14 mouse cellular contexts compared by ENCODE assay signal in the genomic region with DNA sequence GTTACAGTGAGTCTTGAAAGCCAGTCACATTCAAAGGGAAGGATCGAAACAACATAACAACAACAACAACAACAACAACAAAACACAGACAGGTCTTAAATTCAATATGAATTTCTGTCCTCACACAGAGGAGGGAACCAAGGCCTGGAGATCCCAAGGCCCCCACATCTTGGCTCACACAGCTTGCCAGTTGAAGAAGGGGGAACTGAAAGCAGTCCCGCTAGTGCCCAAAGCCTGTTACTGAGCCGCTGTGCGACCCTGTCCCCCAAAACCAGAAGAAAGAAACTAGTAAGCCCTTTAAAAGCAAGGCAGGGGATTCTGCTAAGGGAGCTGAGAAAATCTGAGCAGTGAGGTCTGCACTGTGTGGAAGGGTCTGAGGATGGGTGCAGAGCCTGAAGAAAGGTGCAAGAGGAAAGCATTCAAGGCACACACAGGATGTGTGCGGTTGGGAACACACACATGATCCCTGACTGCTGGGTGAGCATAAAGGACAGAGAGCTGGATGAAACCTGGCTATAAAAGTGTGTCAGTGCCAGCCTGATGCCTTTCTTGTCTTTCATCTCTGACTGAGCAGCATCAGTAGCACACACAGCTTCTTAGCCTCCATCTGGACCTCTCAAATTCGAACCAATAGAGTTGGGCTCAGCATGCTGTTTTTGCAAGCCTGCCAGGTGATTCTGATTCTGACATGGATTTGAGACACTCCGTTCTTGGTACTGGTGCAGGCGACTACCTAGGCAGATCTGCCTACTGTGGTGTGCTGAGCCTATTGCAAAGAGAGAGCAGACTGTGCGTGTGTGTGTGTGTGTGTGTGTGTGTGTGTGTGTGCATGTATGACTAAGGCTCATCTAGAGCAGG. TPM values are rescaled to one million over a fixed set of nuclear protein-coding genes. Genes with fewer than 3 reads are reported as not detected.
A peak's percentile ranks its signal among the peaks of the same experiment; 100 is the strongest.
DNase-seq lines count a peak whose midpoint lies in the region; ATAC-seq and TF ChIP-seq lines count a peak whose summit lies in the region.
"Had no signal": no experiment of that assay in that cellular context is flagged by ENCODE, and none has a peak within 500 bp of the region (broad histone marks: within the 10 kb centered on the region; RNA-seq: fewer than 3 reads in every experiment).

No protein-coding gene starts in this region.

- H3K4me3 ChIP-seq in hindbrain, embryonic 10.5 days = no peak overlapping the region
- H3K4me3 ChIP-seq in hindbrain, embryonic 13.5 days = no peak overlapping the region
- H3K4me3 ChIP-seq: hindbrain, embryonic 15.5 days; stomach, embryonic 15.5 days had no signal

- no peaks in the 10 kb centered on the region for H3K9me3 ChIP-seq in hindbrain, embryonic 10.5 days
- H3K9me3 ChIP-seq in hindbrain, embryonic 13.5 days = no peaks in the 10 kb centered on the region
- H3K9me3 ChIP-seq: hindbrain, embryonic 15.5 days; stomach, embryonic 15.5 days had no signal

- no peaks in the 10 kb centered on the region for H3K36me3 ChIP-seq in hindbrain, embryonic 10.5 days
- no peaks in the 10 kb centered on the region for H3K36me3 ChIP-seq in hindbrain, embryonic 13.5 days
- H3K36me3 ChIP-seq: hindbrain, embryonic 15.5 days; stomach, embryonic 15.5 days had no signal

- ATAC-seq in hindbrain, embryonic 13.5 days (ENCODE audit: low FRiP score) = no peak
- ATAC-seq: CD4-positive, CD25-positive, alpha-beta regulatory T cell, adult 4 months had no signal

- 86% methylated on average over 9 of the region's 9 CpGs for WGBS in hindbrain, embryonic 10.5 days
- WGBS in hindbrain, embryonic 13.5 days = 90% methylated on average over 9 of the region's 9 CpGs

- no peak overlapping the region for H3K9ac ChIP-seq in hindbrain, embryonic 13.5 days
- H3K9ac ChIP-seq: hindbrain, embryonic 15.5 days; liver, embryonic 14.5 days; stomach, embryonic 15.5 days had no signal

- TF ChIP-seq CTCF in brain, embryonic 14.5 days (IDR thresholded peaks at IDR 0.05; ENCODE audit: borderline replicate concordance, extremely low read depth, insufficient read depth, insufficient read length) = no peak

- DNase-seq in hindbrain, embryonic 10.5 days (ENCODE audit: low spot score) = no peak
- peak; percentile 58 for DNase-seq in brain, embryonic 14.5 days (ENCODE audit: low read depth)
- DNase-seq in cerebellum, postnatal 25 days = peak; percentile 46 to 61
- peak; percentile 39 to 57 for DNase-seq in layer of hippocampus, adult 8-10 months (ENCODE audit: low spot score in 2 of 2)
- no peak for DNase-seq in urinary bladder, adult 2 months (ENCODE audit: low spot score)
- DNase-seq in ovary, postnatal 14 days (ENCODE audit: low spot score) = no peak
- no peak for DNase-seq in retina, embryonic 14.5 days (ENCODE audit: low spot score)
- DNase-seq: gastrocnemius, postnatal 10 days had no signal

- peaks cover 20% of the 10 kb centered on the region for H3K4me1 ChIP-seq in hindbrain, embryonic 10.5 days (replicated peaks)
- H3K4me1 ChIP-seq in hindbrain, embryonic 13.5 days (replicated peaks) = no peaks in the 10 kb centered on the region
- H3K4me1 ChIP-seq: hindbrain, embryonic 15.5 days; stomach, embryonic 15.5 days had no signal

- H3K27me3 ChIP-seq in hindbrain, embryonic 10.5 days (ENCODE audit: insufficient read depth, poor library complexity, severe bottlenecking) = no peaks in the 10 kb centered on the region
- H3K27me3 ChIP-seq in hindbrain, embryonic 13.5 days = no peaks in the 10 kb centered on the region
- H3K27me3 ChIP-seq: hindbrain, embryonic 15.5 days; stomach, embryonic 15.5 days had no signal

- H3K4me2 ChIP-seq in hindbrain, embryonic 13.5 days = no peak overlapping the region
- H3K4me2 ChIP-seq: hindbrain, embryonic 15.5 days; midbrain, embryonic 11.5 days; stomach, embryonic 15.5 days had no signal

- 0 out of 2 replicates have a peak overlapping the region, but pooled peaks have one; percentile 18 for H3K27ac ChIP-seq in hindbrain, embryonic 10.5 days
- no peak overlapping the region for H3K27ac ChIP-seq in hindbrain, embryonic 13.5 days
- H3K27ac ChIP-seq: hindbrain, embryonic 15.5 days; liver, embryonic 14.5 days; stomach, embryonic 15.5 days had no signal

- no peak for TF ChIP-seq POLR2A in brain, embryonic 14.5 days (IDR thresholded peaks at IDR 0.05; ENCODE audit: borderline replicate concordance, extremely low read depth, insufficient read depth, insufficient read length, poor library complexity, severe bottlenecking)

RNA-seq across cellular contexts. Expression of gene Cxcl12, which starts 50.3 kb away (rescaled TPM):
- polyA plus RNA-seq in hindbrain, embryonic 10.5 days (2016; fragmentation: Nextera tagmentation; extraction: Ambion mirVana) = 63.6 and 67.1 TPM in 2 replicates
- polyA plus RNA-seq in hindbrain, embryonic 13.5 days (2015; fragmentation: Nextera tagmentation; extraction: Ambion mirVana) = 55.8 and 69.4 TPM in 2 replicates
- polyA plus RNA-seq in brain, embryonic 14.5 days (2012; rRNA removed) = 69.4 and 73.6 TPM in 2 replicates
- total RNA-seq in layer of hippocampus, adult 8-10 months (2022) = 10 to 100 TPM; 39.9 to 55.6 (median 46.7) TPM
- 250 and 339 TPM in 2 replicates for polyA plus RNA-seq in urinary bladder, adult 2 months (2012; rRNA removed)
- polyA plus RNA-seq: CD4-positive, CD25-positive, alpha-beta regulatory T cell, adult 4 months had no signal

Comparison
In these comparisons a context has a peak if more than half of its experiments do, and no peak if none do; other contexts are left out.
1. DNase-seq: peak in brain, embryonic 14.5 days (single experiment), cerebellum, postnatal 25 days (2 of 2) and layer of hippocampus, adult 8-10 months (2 of 2); none in hindbrain, embryonic 10.5 days (single experiment), urinary bladder, adult 2 months (single experiment), ovary, postnatal 14 days (single experiment) and retina, embryonic 14.5 days (single experiment).